Mouse (Mus musculus) liver, adult 2 months (tissue): ENCODE results near the gene Dhrs7. TPM values are rescaled to one million over a fixed set of nuclear protein-coding genes. Genes with fewer than 3 reads are reported as not detected.

Source experiments
- DNase-seq: peaks from one replicate; pipeline ENCODE4 v3.0.0-alpha.2; 2011; ENCODE audit warnings: low read depth, low spot score; ENCODE audit errors: extremely low read depth
- H3K27ac ChIP-seq: fragments of 200-500 bp; replicated peaks from 2 replicates; pipeline ENCODE4 v1.5.1; 2012; ENCODE audit warnings: low read depth, mild to moderate bottlenecking, control low read depth, inconsistent platforms, low read length; ENCODE audit not compliant: insufficient read depth
- H3K27me3 ChIP-seq: fragments of 200-500 bp; 2 replicates; pipeline ENCODE4 v1.6.1; 2012; ENCODE audit warnings: mild to moderate bottlenecking, moderate library complexity, low read length, inconsistent platforms; ENCODE audit not compliant: control insufficient read depth, insufficient read depth
- H3K36me3 ChIP-seq: fragments of 200-500 bp; 2 replicates; pipeline ENCODE4 v1.6.1; 2012; ENCODE audit warnings: low read length, inconsistent platforms; ENCODE audit not compliant: control insufficient read depth, insufficient read depth
- H3K4me1 ChIP-seq: fragments of 200-500 bp; 2 replicates; pipeline ENCODE4 v1.6.1; 2011; ENCODE audit warnings: low read length; ENCODE audit not compliant: control insufficient read depth, insufficient read depth
- H3K4me3 ChIP-seq: fragments of 200-500 bp; 2 replicates; pipeline ENCODE4 v1.5.1; 2011; ENCODE audit warnings: low read depth, mild to moderate bottlenecking, control low read depth, low read length, moderate library complexity; ENCODE audit not compliant: insufficient read depth
- H3K79me2 ChIP-seq: fragments of 200-500 bp; 2 replicates; pipeline ENCODE4 v1.6.1; 2012; ENCODE audit warnings: inconsistent platforms, mild to moderate bottlenecking, low read length, moderate library complexity; ENCODE audit not compliant: control insufficient read depth, insufficient read depth
- H3K9ac ChIP-seq: fragments of 200-500 bp; 2 replicates; pipeline ENCODE4 v1.6.1; 2012; ENCODE audit warnings: low read depth, mild to moderate bottlenecking, control low read depth, inconsistent platforms, low read length
- CTCF ChIP-seq: fragments of 200-500 bp; IDR thresholded peaks from 2 replicates; pipeline ENCODE4 v1.5.1; 2011; ENCODE audit warnings: low read depth, low read length, control low read depth
- POLR2A ChIP-seq: fragments of 200-500 bp; IDR thresholded peaks from 2 replicates; pipeline ENCODE4 v1.6.1; 2011; ENCODE audit warnings: low read length, control low read depth; ENCODE audit not compliant: insufficient read depth; ENCODE audit errors: extremely low read depth
- WGBS: fragments of 180-500 bp; shearing (Covaris S2); methylation state at CpG from one replicate; pipeline ENCODE4 v1.1.7; 2018; 5-methylcytosine and 5-hydroxymethylcytosine counted together
- polyA plus RNA-seq: library from polyadenylated mRNA; depleted of rRNA; stranded (reverse); fragments of >200 nt; gene quantifications from 2 replicates; pipeline ENCODE4 v1.2.3, GENCODE M21; 2012
- total RNA-seq: library from RNA; depleted of rRNA; stranded (reverse); fragments of >200 nt; gene quantifications from 2 replicates; pipeline ENCODE4 v1.2.3, GENCODE M21; 2014

Dhrs7 gene
- total and polyA plus RNA-seq, 2 experiments, result 37.2 to 70.3 TPM

DNA sequence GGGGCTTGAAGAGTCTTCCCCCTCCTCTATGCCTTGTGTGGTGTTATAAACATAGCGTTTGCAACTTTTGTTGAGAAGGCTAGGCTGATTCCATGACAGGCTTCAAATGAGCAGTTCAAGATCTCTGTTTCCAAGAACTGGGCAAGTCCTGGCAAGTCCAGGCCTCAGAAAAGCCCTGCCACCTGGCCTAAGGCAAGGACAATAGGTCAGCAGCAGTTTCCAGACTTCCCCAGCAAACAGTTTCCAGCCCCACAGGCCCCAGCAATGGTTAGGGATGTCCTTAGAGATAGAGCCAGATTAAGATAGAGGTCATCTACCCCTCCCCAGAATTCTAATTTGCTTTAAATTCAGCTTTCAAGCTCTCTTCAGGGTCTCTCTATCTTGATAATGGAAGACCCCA is 17.2 kb upstream of the Dhrs7 start:
- H3K27me3 ChIP-seq, result no peaks in the 10 kb centered on the region
- no peaks in the 10 kb centered on the region for H3K4me1 ChIP-seq
- no peak for DNase-seq
- 100% methylated on average over 1 of the region's 1 CpGs for WGBS
- H3K27ac ChIP-seq, result no peak overlapping the region
- H3K79me2 ChIP-seq, result no peaks in the 10 kb centered on the region
- H3K9ac ChIP-seq, result no peak overlapping the region
- H3K4me3 ChIP-seq, result no peak overlapping the region
- H3K36me3 ChIP-seq, result no peaks in the 10 kb centered on the region
- no peak for TF ChIP-seq CTCF
- no peak for TF ChIP-seq POLR2A

DNA sequence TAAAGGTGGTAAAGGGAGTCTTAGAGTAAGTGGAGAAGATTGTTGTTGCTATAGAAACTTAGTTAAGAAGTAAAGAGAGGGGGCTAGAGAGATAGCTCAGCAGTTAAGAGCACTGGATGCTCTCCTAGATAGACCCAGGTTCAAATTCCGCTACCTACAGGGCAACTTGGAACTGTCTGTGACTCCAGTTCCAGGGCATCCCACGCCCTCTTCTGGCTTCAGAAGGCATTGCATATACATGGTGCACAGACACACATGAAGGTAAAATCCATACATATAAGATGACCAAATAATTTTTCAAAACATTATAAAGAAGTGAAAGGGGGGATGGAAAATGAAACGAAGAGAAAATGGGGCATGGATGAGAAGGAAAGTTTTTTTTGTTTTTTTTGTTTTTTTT is 14.9 kb upstream of the Dhrs7 start:
- H3K27me3 ChIP-seq, result no peaks in the 10 kb centered on the region
- no peak overlapping the region for H3K4me3 ChIP-seq
- H3K36me3 ChIP-seq, result no peaks in the 10 kb centered on the region
- peak; percentile 14 for DNase-seq
- H3K4me1 ChIP-seq, result no peaks in the 10 kb centered on the region
- H3K27ac ChIP-seq, result no peak overlapping the region
- TF ChIP-seq CTCF, result peak; percentile 41; the same call in 1 of the 2 replicates
- no peak for TF ChIP-seq POLR2A
- WGBS, result 70% methylated on average over 3 of the region's 3 CpGs
- H3K79me2 ChIP-seq, result no peaks in the 10 kb centered on the region
- no peak overlapping the region for H3K9ac ChIP-seq

DNA sequence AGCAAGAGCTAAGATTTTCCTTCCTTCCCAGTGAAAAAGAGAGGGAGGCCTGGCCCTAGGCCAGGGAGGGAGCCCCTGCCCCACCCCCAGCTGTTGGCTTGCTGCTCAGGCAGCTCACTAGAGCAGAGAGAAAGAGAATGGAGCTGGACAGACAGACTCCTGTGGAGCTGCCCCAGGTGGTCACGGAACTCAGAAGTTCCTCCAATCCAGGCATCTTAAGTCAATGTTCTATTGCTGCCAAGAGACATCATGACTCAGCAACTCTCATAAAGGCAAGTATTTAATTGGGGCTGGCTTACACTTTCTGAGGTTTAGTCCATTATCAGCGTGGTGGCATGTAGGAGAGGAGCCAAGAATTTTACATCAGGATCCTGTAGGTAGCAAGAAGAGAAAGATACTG is 10.1 kb upstream of the Dhrs7 start:
- Histone ChIP-seq H3K36me3 (no peaks in the 10 kb centered on the region), H3K4me1 (no peaks in the 10 kb centered on the region), H3K9ac (no peak overlapping the region), H3K27ac (no peak overlapping the region), H3K79me2 (no peaks in the 10 kb centered on the region), H3K27me3 (no peaks in the 10 kb centered on the region), H3K4me3 (no peak overlapping the region)
- TF ChIP-seq POLR2A (no peak), CTCF (no peak)
- DNase-seq, result no peak
- WGBS, result 65% methylated on average over 2 of the region's 2 CpGs

DNA sequence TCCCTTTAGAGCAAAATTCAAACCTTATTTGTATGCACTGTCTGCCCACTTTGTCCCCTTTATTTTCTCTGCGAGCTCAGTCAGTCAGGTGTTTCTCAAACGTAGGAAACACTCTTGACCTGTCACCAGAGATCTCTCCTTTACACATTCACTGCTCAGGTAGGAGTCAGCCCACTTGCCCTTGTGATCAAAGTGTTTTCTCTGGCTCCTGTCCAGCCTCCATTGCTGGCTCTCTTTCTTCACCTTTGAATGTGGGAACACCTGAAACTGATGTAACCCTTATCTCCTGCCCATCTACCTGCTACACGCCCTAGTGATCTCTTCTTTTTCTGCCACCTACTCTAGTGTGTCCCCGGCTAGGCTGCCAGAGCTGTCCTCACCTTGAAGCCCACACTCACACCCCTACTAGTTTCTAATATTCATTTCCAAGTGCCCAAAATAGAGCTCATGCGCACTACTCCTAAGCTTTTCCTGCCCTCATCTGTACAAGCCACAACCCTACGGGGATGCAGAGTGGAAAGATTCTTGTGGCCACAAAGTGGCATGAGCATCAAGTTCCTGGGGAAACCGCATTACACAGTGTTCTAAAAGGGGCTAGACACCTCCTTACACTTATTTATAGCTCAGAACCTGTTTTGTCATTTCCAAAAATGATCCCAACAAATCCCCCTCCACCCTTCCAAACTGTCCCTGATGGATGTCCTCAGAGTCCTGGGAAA is 9.5 kb upstream of the Dhrs7 start:
- Histone ChIP-seq H3K27me3 (no peaks in the 10 kb centered on the region), H3K4me1 (no peaks in the 10 kb centered on the region), H3K4me3 (no peak overlapping the region), H3K27ac (no peak overlapping the region), H3K36me3 (no peaks in the 10 kb centered on the region), H3K79me2 (no peaks in the 10 kb centered on the region), H3K9ac (no peak overlapping the region)
- peak; percentile 42 for DNase-seq
- WGBS, result 57% methylated on average over 7 of the region's 7 CpGs
- no peak for TF ChIP-seq POLR2A
- no peak for TF ChIP-seq CTCF

DNA sequence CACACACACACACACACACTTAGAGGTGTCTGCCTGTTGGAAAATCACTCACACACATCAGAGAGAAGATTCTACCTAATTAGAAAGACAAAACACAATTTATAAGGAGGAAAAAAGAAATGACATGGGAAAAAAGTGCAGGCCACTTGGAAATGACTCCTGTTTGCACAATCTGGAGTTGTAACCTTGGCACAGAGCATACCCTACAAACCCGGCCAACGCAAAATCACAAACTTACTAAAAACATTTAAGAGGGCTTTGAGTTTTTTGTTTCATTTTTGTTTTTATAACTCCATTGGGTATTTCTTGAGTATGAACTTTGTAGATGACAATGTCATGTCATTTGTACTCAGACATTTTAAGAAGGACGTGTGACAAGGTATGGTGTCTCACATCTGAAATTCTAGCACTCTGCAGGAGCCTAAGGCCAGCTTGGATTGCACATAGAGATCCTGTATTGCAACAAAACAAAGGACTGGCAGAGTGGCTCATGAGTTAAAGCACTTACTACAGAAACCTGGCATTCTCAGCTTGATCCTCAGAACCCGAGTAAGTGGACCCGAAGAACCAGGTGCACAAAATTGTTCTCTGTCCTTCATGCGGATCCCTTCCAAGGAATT is 6.9 kb upstream of the Dhrs7 start:
- Histone ChIP-seq H3K27me3 (no peaks in the 10 kb centered on the region), H3K79me2 (no peaks in the 10 kb centered on the region)
- 51% methylated on average over 6 of the region's 6 CpGs for WGBS

DNA sequence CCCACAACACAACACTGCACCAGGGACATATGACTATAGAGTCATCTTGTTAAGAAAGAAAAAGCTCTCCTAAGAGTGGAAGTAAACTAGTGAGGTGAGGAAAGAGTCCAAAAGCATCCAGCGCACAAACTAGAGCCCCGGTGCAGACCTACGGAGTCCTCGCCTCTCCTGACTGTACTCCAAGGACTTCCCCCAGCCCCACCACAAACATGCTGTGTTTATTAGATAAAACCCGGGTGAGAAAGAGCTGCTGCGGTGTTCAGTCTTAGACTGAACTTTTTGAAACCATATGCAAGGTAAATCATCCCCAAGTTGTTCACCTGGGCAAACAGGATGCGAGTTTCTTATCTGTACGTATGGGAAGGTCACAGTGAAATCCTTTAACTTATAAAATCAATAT is 6.2 kb upstream of the Dhrs7 start:
- Histone ChIP-seq H3K9ac (no peak overlapping the region), H3K27ac (no peak overlapping the region), H3K4me3 (no peak overlapping the region), H3K79me2 (no peaks in the 10 kb centered on the region), H3K4me1 (no peaks in the 10 kb centered on the region), H3K36me3 (no peaks in the 10 kb centered on the region), H3K27me3 (no peaks in the 10 kb centered on the region)
- TF ChIP-seq CTCF (no peak), POLR2A (no peak)
- 82% methylated on average over 8 of the region's 8 CpGs for WGBS
- DNase-seq, result no peak

More for the DNA sequence above, 6.9 kb upstream of the Dhrs7 start:
- Histone ChIP-seq H3K9ac (no peak overlapping the region), H3K4me1 (no peaks in the 10 kb centered on the region), H3K36me3 (no peaks in the 10 kb centered on the region), H3K4me3 (no peak overlapping the region), H3K27ac (0 out of 2 replicates have a peak overlapping the region, but pooled peaks have one; percentile 24)
- TF ChIP-seq CTCF, result no peak
- TF ChIP-seq POLR2A, result no peak
- DNase-seq, result peak; percentile 80
